Mouse (Mus musculus): ENCODE measurements around the gene Elfn2.

- TF ChIP-seq CTCF (IDR thresholded peaks at IDR 0.05; ENCODE audit: low read depth) (no peak), EP300 (IDR thresholded peaks at IDR 0.05; ENCODE audit: low read depth) (no peak)
These were observed 43.6 kb downstream of the Elfn2 start for GRCm38 (mm10) chr15:78674912-78675412.
